Mouse (Mus musculus) lung, postnatal 0 days (tissue): ENCODE data around the gene Tmco4.

Experiments used
- CTCF ChIP-seq: IDR thresholded peaks from 2 replicates; pipeline ENCODE4 v1.5.1; 2016; ENCODE audit warnings: antibody characterized with exemption, mild to moderate bottlenecking
- EP300 ChIP-seq: IDR thresholded peaks from 2 replicates; pipeline ENCODE4 v1.6.1; 2016; ENCODE audit warnings: antibody characterized with exemption, mild to moderate bottlenecking, control low read depth

DNA sequence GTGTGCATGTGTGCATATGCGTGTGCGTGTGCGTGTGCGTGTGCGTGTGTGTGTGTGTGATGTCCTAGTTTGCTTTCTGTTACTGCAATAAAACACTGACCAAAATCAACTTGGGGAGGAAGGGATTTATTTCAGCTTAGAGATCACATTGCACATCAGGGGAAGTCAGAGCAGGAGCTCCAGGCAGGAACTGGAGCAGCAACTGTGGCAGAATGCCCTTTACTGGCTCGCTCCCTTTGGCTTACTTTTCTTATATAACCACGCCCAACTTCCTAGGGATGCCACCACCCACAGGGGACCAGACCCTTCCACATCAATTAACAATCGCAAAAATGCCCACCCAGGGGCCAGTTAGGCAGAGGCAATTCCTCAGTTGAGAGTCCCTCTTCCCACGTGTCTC lies 14.1 kb upstream of the Tmco4 start:
- TF ChIP-seq CTCF (no peak), EP300 (no peak)
